Comparison of ENCODE assay signal across 19 mouse cellular contexts in the genomic region with DNA sequence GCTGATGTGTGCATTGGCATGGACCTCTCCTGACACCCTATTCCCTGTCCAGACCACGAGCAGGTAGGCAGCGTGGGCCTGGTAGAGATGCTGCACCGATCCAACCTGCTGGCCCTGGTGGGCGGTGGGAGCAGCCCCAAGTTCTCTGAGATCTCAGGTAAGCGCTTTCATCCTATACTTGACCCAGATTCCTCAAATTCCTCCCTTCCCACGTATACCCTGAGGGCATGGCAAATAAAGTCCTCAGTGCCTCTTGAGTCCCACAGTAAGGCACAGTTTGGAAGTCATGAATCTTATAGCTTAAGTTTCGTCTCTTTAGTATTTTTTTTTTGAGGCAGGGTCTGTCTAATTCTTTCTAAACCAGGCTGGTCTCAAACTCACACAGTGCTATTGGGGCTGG. TPM values are rescaled to one million over a fixed set of nuclear protein-coding genes. Genes with fewer than 3 reads are reported as not detected.
"Had no signal": no experiment of that assay in that cellular context is flagged by ENCODE, and none has a peak within 500 bp of the region (broad histone marks: within the 10 kb centered on the region; RNA-seq: fewer than 3 reads in every experiment).

No protein-coding gene starts in this region.

- H3K4me2 ChIP-seq: intestine, embryonic 15.5 days; limb, embryonic 12.5 days; limb, embryonic 15.5 days; liver, embryonic 11.5 days; midbrain, embryonic 13.5 days had no signal

- DNase-seq: kidney, adult 11 months; kidney, adult 8-10 months; kidney, postnatal 14 days; kidney, postnatal 4 days; left cerebral cortex, postnatal 4 days; liver, postnatal 0 days; thymus, adult 18-20 months; thymus, postnatal 36 days had no signal

- H3K9ac ChIP-seq: intestine, embryonic 15.5 days; limb, embryonic 12.5 days; limb, embryonic 15.5 days; liver, embryonic 14.5 days; liver, postnatal 0 days; midbrain, embryonic 13.5 days had no signal

- ATAC-seq: intestine, embryonic 15.5 days; liver, postnatal 0 days; midbrain, embryonic 13.5 days had no signal

- H3K4me3 ChIP-seq: intestine, embryonic 15.5 days; limb, embryonic 12.5 days; limb, embryonic 15.5 days; midbrain, embryonic 10.5 days; midbrain, embryonic 13.5 days had no signal

- H3K27me3 ChIP-seq: intestine, embryonic 15.5 days; limb, embryonic 12.5 days; limb, embryonic 15.5 days; midbrain, embryonic 13.5 days had no signal

- H3K27ac ChIP-seq: intestine, embryonic 15.5 days; limb, embryonic 12.5 days; limb, embryonic 15.5 days; liver, embryonic 14.5 days; midbrain, embryonic 10.5 days; midbrain, embryonic 13.5 days had no signal

- H3K9me3 ChIP-seq: intestine, embryonic 15.5 days; limb, embryonic 12.5 days; limb, embryonic 15.5 days; midbrain, embryonic 13.5 days had no signal

RNA-seq across cellular contexts. Expression of a gene that starts 2.1 kb away (rescaled TPM):
- polyA plus RNA-seq: intestine, embryonic 15.5 days; limb, embryonic 12.5 days; limb, embryonic 15.5 days; liver, embryonic 11.5 days; liver, postnatal 0 days; midbrain, embryonic 13.5 days; midbrain, postnatal 0 days; neural tube, embryonic 11.5 days; stomach, embryonic 16.5 days; urinary bladder, adult 2 months had no signal
